Mouse (Mus musculus) stomach, postnatal 0 days (tissue): ENCODE measurements at regions not wholly inside any gene's neighbourhood (a gene's known extent, or its start where the extent isn't known, plus 50 kb on each side); places are given as distances from the start of the nearest gene placed in this dataset.

ENCODE experiments used
- ATAC-seq: fragments of 200-750 bp; cut with Nextera tagmentation; 2 replicates; pipeline ENCODE4 v1.8.0; 2017; ENCODE audit not compliant: low FRiP score, low TSS enrichment
- DNase-seq: peaks from one replicate; pipeline ENCODE4 v3.0.0-alpha.2; 2016; ENCODE audit warnings: low spot score
- H3K27ac ChIP-seq: fragments of 300-500 bp; sonication (generic); replicated peaks from 2 replicates; pipeline ENCODE4 v1.5.1; 2014; ENCODE audit warnings: mild to moderate bottlenecking, control low read depth
- H3K27me3 ChIP-seq: fragments of 300-500 bp; sonication (generic); 2 replicates; pipeline ENCODE4 v1.6.1; 2014; ENCODE audit warnings: low read length; ENCODE audit not compliant: control insufficient read depth, insufficient read depth
- H3K36me3 ChIP-seq: fragments of 300-500 bp; sonication (generic); 2 replicates; pipeline ENCODE4 v1.6.1; 2014; ENCODE audit warnings: low read length, mixed read lengths; ENCODE audit not compliant: control insufficient read depth, insufficient read depth
- H3K4me1 ChIP-seq: fragments of 300-500 bp; sonication (generic); replicated peaks from 2 replicates; pipeline ENCODE4 v1.6.1; 2014; ENCODE audit warnings: antibody characterized with exemption; ENCODE audit not compliant: control insufficient read depth, insufficient read depth
- H3K4me2 ChIP-seq: fragments of 300-500 bp; sonication (generic); replicated peaks from 2 replicates; pipeline ENCODE4 v1.6.1; 2014; ENCODE audit warnings: low read depth, mild to moderate bottlenecking, control low read depth, moderate library complexity
- H3K4me3 ChIP-seq: fragments of 300-500 bp; sonication (generic); 2 replicates; pipeline ENCODE4 v1.5.1; 2014; ENCODE audit warnings: low read depth, low read length, control low read depth
- H3K9ac ChIP-seq: fragments of 300-500 bp; sonication (generic); 2 replicates; pipeline ENCODE4 v1.6.1; 2014; ENCODE audit warnings: mild to moderate bottlenecking, low read length, control low read depth, mixed read lengths
- H3K9me3 ChIP-seq: fragments of 300-500 bp; sonication (generic); 2 replicates; pipeline ENCODE4 v1.6.1; 2016; ENCODE audit warnings: low read length; ENCODE audit not compliant: control insufficient read depth
- CTCF ChIP-seq: IDR thresholded peaks from 2 replicates; pipeline ENCODE4 v1.5.1; 2016; ENCODE audit warnings: antibody characterized with exemption, low read depth, mild to moderate bottlenecking, moderate library complexity
- EP300 ChIP-seq: optimal IDR thresholded peaks from 2 replicates; pipeline ENCODE3; 2016; ENCODE audit warnings: antibody characterized with exemption
- WGBS: fragments of 180-500 bp; shearing (Covaris S2); extraction: QIAGEN DNeasy Blood & Tissue Kit; methylation state at CpG from one replicate; pipeline ENCODE4 v1.1.7; 2014; 5-methylcytosine and 5-hydroxymethylcytosine counted together

- H3K4me3 ChIP-seq, result no peak overlapping the region
- H3K27me3 ChIP-seq, result no peaks in the 10 kb centered on the region
- no peak for DNase-seq
- no peak for TF ChIP-seq CTCF
- no peak for TF ChIP-seq EP300
- no peak overlapping the region for H3K9ac ChIP-seq
- H3K4me2 ChIP-seq, result no peak overlapping the region
- no peaks in the 10 kb centered on the region for H3K9me3 ChIP-seq
- no peaks in the 10 kb centered on the region for H3K4me1 ChIP-seq
- H3K36me3 ChIP-seq, result no peaks in the 10 kb centered on the region
- WGBS, result 88% methylated on average over 7 of the region's 7 CpGs
- no peak overlapping the region for H3K27ac ChIP-seq
- no peak for ATAC-seq
Observed at GRCm38 (mm10) chr9:98712826-98713225, 111.4 kb upstream of the Mrps22 start.

- H3K27me3 ChIP-seq, result no peaks in the 10 kb centered on the region
- 62% methylated on average over 8 of the region's 8 CpGs for WGBS
Observed at GRCm38 (mm10) chr9:98712023-98712563, 110.6 kb upstream of the Mrps22 start.

GRCm38 (mm10) chr9:98710155-98710710 is 108.8 kb upstream of the Mrps22 start:
- no peak for ATAC-seq

More at GRCm38 (mm10) chr9:98712023-98712563, 110.6 kb upstream of the Mrps22 start:
- DNase-seq, result no peak
- H3K4me3 ChIP-seq, result no peak overlapping the region
- H3K4me2 ChIP-seq, result no peak overlapping the region
- H3K9ac ChIP-seq, result no peak overlapping the region
- ATAC-seq, result no peak
- H3K9me3 ChIP-seq, result no peaks in the 10 kb centered on the region
- H3K4me1 ChIP-seq, result no peaks in the 10 kb centered on the region
- TF ChIP-seq EP300 (no peak), CTCF (no peak)
- H3K27ac ChIP-seq, result no peak overlapping the region
- H3K36me3 ChIP-seq, result no peaks in the 10 kb centered on the region

GRCm38 (mm10) chr9:98708001-98708680 is 106.7 kb upstream of the Mrps22 start:
- ATAC-seq, result no peak
- Histone ChIP-seq H3K9me3 (no peaks in the 10 kb centered on the region), H3K27me3 (no peaks in the 10 kb centered on the region), H3K4me2 (no peak overlapping the region), H3K9ac (no peak overlapping the region), H3K4me1 (no peaks in the 10 kb centered on the region), H3K4me3 (no peak overlapping the region), H3K36me3 (no peaks in the 10 kb centered on the region), H3K27ac (no peak overlapping the region)
- TF ChIP-seq EP300 (no peak), CTCF (no peak)
- DNase-seq, result no peak
- WGBS, result 61% methylated on average over 18 of the region's 18 CpGs

More at GRCm38 (mm10) chr9:98710155-98710710, 108.8 kb upstream of the Mrps22 start:
- DNase-seq, result no peak
- WGBS, result 52% methylated on average over 9 of the region's 9 CpGs
- Histone ChIP-seq H3K27me3 (no peaks in the 10 kb centered on the region), H3K36me3 (no peaks in the 10 kb centered on the region), H3K9ac (no peak overlapping the region), H3K4me1 (no peaks in the 10 kb centered on the region), H3K27ac (no peak overlapping the region), H3K9me3 (no peaks in the 10 kb centered on the region), H3K4me3 (no peak overlapping the region), H3K4me2 (no peak overlapping the region)
- TF ChIP-seq EP300 (no peak), CTCF (no peak)

- Histone ChIP-seq H3K9me3 (no peaks in the 10 kb centered on the region), H3K36me3 (no peaks in the 10 kb centered on the region), H3K4me2 (no peak overlapping the region), H3K4me1 (no peaks in the 10 kb centered on the region), H3K9ac (no peak overlapping the region), H3K27ac (no peak overlapping the region), H3K4me3 (no peak overlapping the region), H3K27me3 (no peaks in the 10 kb centered on the region)
- no peak for TF ChIP-seq CTCF
- no peak for TF ChIP-seq EP300
- 71% methylated on average over 6 of the region's 6 CpGs for WGBS
- no peak; the same call in 1 of the 2 replicates for ATAC-seq
- no peak for DNase-seq
Observed at GRCm38 (mm10) chr9:98707491-98707890, 106.0 kb upstream of the Mrps22 start.

- peak; percentile 66 for DNase-seq
- Histone ChIP-seq H3K9me3 (no peaks in the 10 kb centered on the region), H3K4me2 (no peak overlapping the region), H3K27ac (no peak overlapping the region), H3K4me3 (no peak overlapping the region), H3K36me3 (no peaks in the 10 kb centered on the region), H3K27me3 (no peaks in the 10 kb centered on the region), H3K4me1 (no peaks in the 10 kb centered on the region), H3K9ac (no peak overlapping the region)
- TF ChIP-seq EP300, result no peak
- no peak for TF ChIP-seq CTCF
- peak; percentile 72; the same call in 1 of the 2 replicates for ATAC-seq
- WGBS, result 31% methylated on average over 5 of the region's 5 CpGs
Observed at GRCm38 (mm10) chr9:98704131-98704530, 102.7 kb upstream of the Mrps22 start.
